Mouse (Mus musculus) kidney, postnatal 10 days (tissue): ENCODE data around the gene Prox2.

Experiments
- DNase-seq: peaks from one replicate; pipeline ENCODE4 v3.0.0; 2021; ENCODE audit warnings: mixed read lengths

The Prox2 gene

GRCm38 (mm10) chr12:85129426-85129978 is 18.9 kb upstream of the Prox2 start:
- DNase-seq: no peak

- peak; percentile 62 for DNase-seq
Measured at GRCm38 (mm10) chr12:85126986-85127603, 16.5 kb upstream of the Prox2 start.

- DNase-seq: no peak
Measured at GRCm38 (mm10) chr12:85124751-85125150, 14.2 kb upstream of the Prox2 start.

GRCm38 (mm10) chr12:85123645-85124044 is 13.1 kb upstream of the Prox2 start:
- no peak for DNase-seq

GRCm38 (mm10) chr12:85123108-85123530 is 12.6 kb upstream of the Prox2 start:
- no peak for DNase-seq

- no peak for DNase-seq
Measured at GRCm38 (mm10) chr12:85121806-85122459, 11.4 kb upstream of the Prox2 start.

- DNase-seq: no peak
Measured at GRCm38 (mm10) chr12:85115678-85116077, 5.1 kb upstream of the Prox2 start.

- DNase-seq: no peak
Measured at GRCm38 (mm10) chr12:85113917-85114316, 3.4 kb upstream of the Prox2 start.

GRCm38 (mm10) chr12:85113337-85113736 is 2.8 kb upstream of the Prox2 start:
- DNase-seq: no peak

GRCm38 (mm10) chr12:85112550-85113251 is 2.1 kb upstream of the Prox2 start:
- DNase-seq: no peak

- no peak for DNase-seq
Measured at GRCm38 (mm10) chr12:85110011-85110697, 405 bp downstream of the Prox2 start.

- no peak for DNase-seq
Measured at GRCm38 (mm10) chr12:85109426-85109825, 1.1 kb downstream of the Prox2 start.

- no peak for DNase-seq
Measured at GRCm38 (mm10) chr12:85108643-85109042, 1.9 kb downstream of the Prox2 start.

- no peak for DNase-seq
Measured at GRCm38 (mm10) chr12:85106292-85106691, 4.3 kb downstream of the Prox2 start.

- no peak for DNase-seq
Measured at GRCm38 (mm10) chr12:85104789-85105188, 5.8 kb downstream of the Prox2 start.

- DNase-seq: peak; percentile 47
Measured at GRCm38 (mm10) chr12:85103096-85103495, 7.5 kb downstream of the Prox2 start.

- no peak for DNase-seq
Measured at GRCm38 (mm10) chr12:85101521-85102106, 8.9 kb downstream of the Prox2 start.

- DNase-seq: peak; percentile 39
Measured at GRCm38 (mm10) chr12:85101001-85101400, 9.6 kb downstream of the Prox2 start.

- DNase-seq: no peak
Measured at GRCm38 (mm10) chr12:85095859-85096258, 14.7 kb downstream of the Prox2 start.

GRCm38 (mm10) chr12:85095146-85095545 is 15.4 kb downstream of the Prox2 start:
- no peak for DNase-seq

GRCm38 (mm10) chr12:85094706-85095105 is 15.9 kb downstream of the Prox2 start:
- peak; percentile 49 for DNase-seq

GRCm38 (mm10) chr12:85094010-85094409 is 16.5 kb downstream of the Prox2 start:
- peak; percentile 82 for DNase-seq

- DNase-seq: peak; percentile 86
Measured at GRCm38 (mm10) chr12:85092214-85092613, 18.3 kb downstream of the Prox2 start.
